Mouse (Mus musculus): ENCODE measurements at regions not wholly inside any gene's neighbourhood (a gene's known extent, or its start where the extent isn't known, plus 50 kb on each side); places are given as distances from the start of the nearest gene placed in this dataset.

DNA sequence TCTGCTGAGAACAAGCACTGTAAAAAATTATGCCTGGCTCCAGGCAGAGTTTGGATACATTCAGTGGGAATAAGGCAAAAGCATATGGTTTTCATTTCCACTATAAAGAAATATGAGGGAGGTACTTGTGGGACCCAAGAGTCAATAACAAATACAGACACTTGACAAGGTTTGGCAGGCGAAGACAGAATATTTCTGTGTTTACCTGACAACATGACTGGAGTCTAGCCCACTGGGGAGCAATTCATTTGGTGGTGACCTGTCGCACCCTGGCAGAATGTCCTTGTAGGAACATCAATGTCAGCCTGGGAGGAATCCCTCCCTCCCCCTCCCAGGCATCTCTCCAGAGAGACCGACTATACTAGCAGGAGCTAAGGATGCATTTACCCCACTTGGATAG, 276.8 kb downstream of the Maf start:
- no peaks in the 10 kb centered on the region for H3K36me3 ChIP-seq (ENCODE audit: control insufficient read depth, insufficient read depth)
- no peaks in the 10 kb centered on the region for H3K79me3 ChIP-seq (ENCODE audit: low read depth)
- H3ac ChIP-seq (ENCODE audit: control insufficient read depth, insufficient read length, low read depth): no peak overlapping the region
- H3K4me3 ChIP-seq (ENCODE audit: insufficient read depth, poor library complexity, severe bottlenecking): no peak overlapping the region
- TF ChIP-seq CTCF (IDR thresholded peaks at IDR 0.05; ENCODE audit: control insufficient read depth, insufficient read depth, insufficient read length) (no peak), MYOD1 (IDR thresholded peaks at IDR 0.05; ENCODE audit: control insufficient read depth, insufficient read length, low read depth) (no peak), CEBPB (IDR thresholded peaks at IDR 0.05; ENCODE audit: low read depth) (no peak), MAX (IDR thresholded peaks at IDR 0.05) (no peak), FOSL1 (IDR thresholded peaks at IDR 0.05; ENCODE audit: insufficient read depth, low read length, poor library complexity, severe bottlenecking) (no peak), USF1 (IDR thresholded peaks at IDR 0.05; ENCODE audit: low read depth) (no peak), MYOG (IDR thresholded peaks at IDR 0.05; ENCODE audit: control insufficient read depth, extremely low read depth, insufficient read length) (no peak)
- no peaks in the 10 kb centered on the region for H3K79me2 ChIP-seq (ENCODE audit: control insufficient read depth, insufficient read depth)
- H3K27me3 ChIP-seq (ENCODE audit: control insufficient read depth, insufficient read depth, insufficient read length): no peaks in the 10 kb centered on the region

DNA sequence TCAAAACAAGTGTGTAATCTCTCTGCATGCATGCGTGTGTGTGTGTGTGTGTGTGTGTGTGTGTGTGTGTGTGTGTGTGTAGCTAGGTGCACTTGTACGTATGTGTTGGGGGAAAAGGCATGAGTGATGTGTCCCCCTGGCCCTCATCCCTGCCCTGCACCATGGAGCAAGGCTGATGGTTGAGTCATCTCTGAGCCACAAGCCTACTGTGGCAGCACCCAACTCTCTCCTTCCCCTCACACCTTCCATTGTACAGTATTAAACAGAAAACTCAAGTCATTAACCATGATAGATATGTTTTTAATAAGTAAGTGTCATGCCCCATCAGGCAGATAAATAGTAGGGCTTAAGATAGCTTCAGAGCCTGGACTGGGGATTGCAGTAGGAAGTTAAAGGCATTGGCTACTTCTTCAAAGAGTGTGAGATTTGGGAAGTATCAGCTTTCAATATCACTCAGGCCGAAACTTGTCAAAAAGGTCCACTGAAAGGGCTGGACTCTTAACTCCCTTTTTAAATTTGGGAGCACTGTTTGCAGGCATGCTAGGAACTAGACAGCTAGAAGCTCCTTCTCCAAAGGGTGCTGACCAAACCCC, 278.2 kb downstream of the Maf start:
- Histone ChIP-seq H3K27me3 (ENCODE audit: control insufficient read depth, insufficient read depth, insufficient read length) (no peaks in the 10 kb centered on the region), H3K79me3 (ENCODE audit: low read depth) (no peaks in the 10 kb centered on the region), H3K79me2 (ENCODE audit: control insufficient read depth, insufficient read depth) (no peaks in the 10 kb centered on the region), H3K36me3 (ENCODE audit: control insufficient read depth, insufficient read depth) (no peaks in the 10 kb centered on the region), H3K4me3 (ENCODE audit: insufficient read depth, poor library complexity, severe bottlenecking) (no peak overlapping the region), H3ac (ENCODE audit: control insufficient read depth, insufficient read length, low read depth) (no peak overlapping the region)
- TF ChIP-seq MAX (IDR thresholded peaks at IDR 0.05) (no peak), USF1 (IDR thresholded peaks at IDR 0.05; ENCODE audit: low read depth) (no peak), MYOG (IDR thresholded peaks at IDR 0.05; ENCODE audit: control insufficient read depth, extremely low read depth, insufficient read length) (no peak), FOSL1 (IDR thresholded peaks at IDR 0.05; ENCODE audit: insufficient read depth, low read length, poor library complexity, severe bottlenecking) (no peak), CEBPB (IDR thresholded peaks at IDR 0.05; ENCODE audit: low read depth) (no peak), CTCF (IDR thresholded peaks at IDR 0.05; ENCODE audit: control insufficient read depth, insufficient read depth, insufficient read length) (no peak), MYOD1 (IDR thresholded peaks at IDR 0.05; ENCODE audit: control insufficient read depth, insufficient read length, low read depth) (no peak)

DNA sequence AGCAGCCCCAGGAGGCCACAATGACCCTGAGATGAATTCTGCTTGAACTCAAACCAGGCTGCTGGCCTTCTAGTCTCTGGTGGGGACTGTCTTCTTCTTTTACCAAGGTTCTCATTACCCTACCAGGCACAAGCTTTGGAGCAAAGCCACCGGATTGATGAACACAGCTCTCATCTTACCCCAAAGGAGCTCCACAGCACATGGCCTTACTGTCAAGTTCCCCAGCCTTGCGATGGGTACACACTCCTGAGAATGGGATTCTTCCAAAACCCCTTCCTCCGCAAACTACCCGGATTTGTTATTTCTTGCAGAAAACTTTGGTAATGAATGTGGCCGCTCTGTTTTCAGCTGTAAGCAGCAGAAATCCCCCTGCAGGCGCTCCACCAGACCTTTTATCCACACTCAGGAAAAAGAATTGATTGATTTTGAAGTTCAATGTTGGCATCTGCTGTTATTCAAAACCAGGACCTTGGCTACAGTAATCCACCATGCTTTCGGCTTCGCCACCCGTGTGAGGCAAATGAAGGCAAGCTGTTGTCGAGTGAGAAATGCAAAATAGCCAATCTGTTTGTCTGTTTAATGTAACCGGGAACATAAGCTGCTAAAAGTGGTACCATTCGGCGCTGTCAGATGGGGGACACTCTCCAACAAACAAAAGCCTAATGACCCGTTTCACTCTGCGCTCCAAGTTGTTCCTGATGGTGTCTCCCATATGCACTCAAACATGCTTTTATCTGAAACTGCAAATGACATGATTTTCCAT, 278.9 kb downstream of the Maf start:
- TF ChIP-seq FOSL1 (IDR thresholded peaks at IDR 0.05; ENCODE audit: insufficient read depth, low read length, poor library complexity, severe bottlenecking) (no peak), MAX (IDR thresholded peaks at IDR 0.05) (no peak), CEBPB (IDR thresholded peaks at IDR 0.05; ENCODE audit: low read depth) (no peak), CTCF (IDR thresholded peaks at IDR 0.05; ENCODE audit: control insufficient read depth, insufficient read depth, insufficient read length) (no peak), MYOG (IDR thresholded peaks at IDR 0.05; ENCODE audit: control insufficient read depth, extremely low read depth, insufficient read length) (no peak)

DNA sequence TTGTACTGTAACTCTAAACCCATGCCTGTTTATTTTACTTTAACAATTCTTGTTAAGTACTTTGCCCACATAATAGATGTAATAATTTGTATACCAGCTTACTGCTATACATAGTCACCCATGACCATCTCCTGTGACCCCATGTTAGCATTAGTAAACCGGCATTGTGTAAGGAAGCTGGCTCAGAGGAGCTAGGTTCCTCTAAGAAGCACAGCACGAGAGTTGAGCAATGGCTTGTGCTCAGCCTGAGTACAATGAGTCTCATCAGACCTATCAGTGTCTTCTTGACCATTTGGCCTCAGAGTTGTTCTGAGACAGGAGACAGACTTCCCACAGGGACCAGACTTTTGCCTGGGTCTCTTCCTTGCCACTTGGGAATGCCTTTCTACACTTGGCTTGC, 279.6 kb downstream of the Maf start:
- no peak overlapping the region for H3ac ChIP-seq (ENCODE audit: control insufficient read depth, insufficient read length, low read depth)
- no peaks in the 10 kb centered on the region for H3K36me3 ChIP-seq (ENCODE audit: control insufficient read depth, insufficient read depth)

More for the DNA sequence above, 278.9 kb downstream of the Maf start:
- no peaks in the 10 kb centered on the region for H3K79me3 ChIP-seq (ENCODE audit: low read depth)
- no peak overlapping the region for H3K4me3 ChIP-seq (ENCODE audit: insufficient read depth, poor library complexity, severe bottlenecking)
- no peaks in the 10 kb centered on the region for H3K27me3 ChIP-seq (ENCODE audit: control insufficient read depth, insufficient read depth, insufficient read length)
- H3ac ChIP-seq (ENCODE audit: control insufficient read depth, insufficient read length, low read depth): no peak overlapping the region
- H3K36me3 ChIP-seq (ENCODE audit: control insufficient read depth, insufficient read depth): no peaks in the 10 kb centered on the region
- H3K79me2 ChIP-seq (ENCODE audit: control insufficient read depth, insufficient read depth): no peaks in the 10 kb centered on the region

DNA sequence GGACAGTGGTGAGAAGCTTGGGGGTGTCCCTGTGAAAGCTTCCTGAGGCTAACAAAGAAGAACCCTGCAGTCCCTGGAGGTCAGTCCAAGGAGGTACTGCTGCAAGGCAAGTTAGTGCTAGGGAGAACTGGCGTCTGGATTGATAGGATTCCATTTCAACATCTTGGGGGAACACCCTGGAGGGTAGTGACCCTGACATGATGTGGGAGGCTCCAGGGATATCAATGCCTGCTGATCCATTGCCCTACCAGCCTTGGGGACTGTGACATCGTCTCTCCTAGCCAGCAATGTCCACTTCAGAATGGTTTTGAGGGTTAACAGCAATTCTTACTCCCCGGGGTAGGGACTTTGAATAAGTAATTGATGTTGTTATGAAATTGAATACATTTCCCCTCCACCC, 280.1 kb downstream of the Maf start:
- Histone ChIP-seq H3K79me2 (ENCODE audit: control insufficient read depth, insufficient read depth) (no peaks in the 10 kb centered on the region), H3K27me3 (ENCODE audit: control insufficient read depth, insufficient read depth, insufficient read length) (no peaks in the 10 kb centered on the region), H3K36me3 (ENCODE audit: control insufficient read depth, insufficient read depth) (no peaks in the 10 kb centered on the region), H3ac (ENCODE audit: control insufficient read depth, insufficient read length, low read depth) (no peak overlapping the region), H3K4me3 (ENCODE audit: insufficient read depth, poor library complexity, severe bottlenecking) (no peak overlapping the region), H3K79me3 (ENCODE audit: low read depth) (no peaks in the 10 kb centered on the region)
- TF ChIP-seq MYOG (IDR thresholded peaks at IDR 0.05; ENCODE audit: control insufficient read depth, extremely low read depth, insufficient read length): no peak
- TF ChIP-seq CEBPB (IDR thresholded peaks at IDR 0.05; ENCODE audit: low read depth): no peak
- no peak for TF ChIP-seq CTCF (IDR thresholded peaks at IDR 0.05; ENCODE audit: control insufficient read depth, insufficient read depth, insufficient read length)

More for the DNA sequence above, 279.6 kb downstream of the Maf start:
- no peak overlapping the region for H3K4me3 ChIP-seq (ENCODE audit: insufficient read depth, poor library complexity, severe bottlenecking)
- no peaks in the 10 kb centered on the region for H3K79me3 ChIP-seq (ENCODE audit: low read depth)
- H3K79me2 ChIP-seq (ENCODE audit: control insufficient read depth, insufficient read depth): no peaks in the 10 kb centered on the region
- H3K27me3 ChIP-seq (ENCODE audit: control insufficient read depth, insufficient read depth, insufficient read length): no peaks in the 10 kb centered on the region
- TF ChIP-seq MYOG (IDR thresholded peaks at IDR 0.05; ENCODE audit: control insufficient read depth, extremely low read depth, insufficient read length): no peak
- TF ChIP-seq CEBPB (IDR thresholded peaks at IDR 0.05; ENCODE audit: low read depth): no peak
- TF ChIP-seq MYOD1 (IDR thresholded peaks at IDR 0.05; ENCODE audit: control insufficient read depth, insufficient read length, low read depth): no peak
- TF ChIP-seq FOSL1 (IDR thresholded peaks at IDR 0.05; ENCODE audit: insufficient read depth, low read length, poor library complexity, severe bottlenecking): no peak
- TF ChIP-seq MAX (IDR thresholded peaks at IDR 0.05): no peak
- TF ChIP-seq USF1 (IDR thresholded peaks at IDR 0.05; ENCODE audit: low read depth): no peak
- no peak for TF ChIP-seq CTCF (IDR thresholded peaks at IDR 0.05; ENCODE audit: control insufficient read depth, insufficient read depth, insufficient read length)
